Mouse (Mus musculus): ENCODE results near the gene Inava. TPM values are rescaled to one million over a fixed set of nuclear protein-coding genes. Genes with fewer than 3 reads are reported as not detected.

Gene Inava
- polyA plus RNA-seq, 1 experiment from 2014 or later, result 3.3 TPM

- Histone ChIP-seq H3K9me3 (no peaks in the 10 kb centered on the region), H3K27me3 (no peaks in the 10 kb centered on the region), H3K27ac (replicated peaks) (no peak overlapping the region), H3K4me2 (no peak overlapping the region), H3K36me3 (peaks cover 36% of the 10 kb centered on the region), H3K4me3 (no peak overlapping the region), H3K9ac (no peak overlapping the region), H3K4me1 (replicated peaks) (peaks cover 20% of the 10 kb centered on the region)
- ATAC-seq (ENCODE audit: low FRiP score, low read depth), result no peak
- WGBS, result 77% methylated on average over 2 of the region's 2 CpGs
Observed at GRCm38 (mm10) chr1:136177085-136177484, 57.0 kb downstream of the Inava start.

- Histone ChIP-seq H3K4me1 (replicated peaks) (peaks cover 20% of the 10 kb centered on the region), H3K27me3 (no peaks in the 10 kb centered on the region), H3K9me3 (no peaks in the 10 kb centered on the region), H3K4me3 (no peak overlapping the region), H3K9ac (no peak overlapping the region), H3K4me2 (no peak overlapping the region), H3K36me3 (peaks cover 50% of the 10 kb centered on the region), H3K27ac (replicated peaks) (no peak overlapping the region; the same call in 1 of the 2 replicates)
- no peak for ATAC-seq (ENCODE audit: low FRiP score, low read depth)
- 36% methylated on average over 6 of the region's 6 CpGs for WGBS
Observed at GRCm38 (mm10) chr1:136175183-136175582, 58.9 kb downstream of the Inava start.

GRCm38 (mm10) chr1:136174101-136174606, 59.9 kb downstream of the Inava start:
- no peaks in the 10 kb centered on the region for H3K9me3 ChIP-seq
- H3K36me3 ChIP-seq, result peaks cover 53% of the 10 kb centered on the region
- no peaks in the 10 kb centered on the region for H3K27me3 ChIP-seq
- no peak overlapping the region for H3K4me2 ChIP-seq
- H3K4me3 ChIP-seq, result no peak overlapping the region
- WGBS, result 14% methylated on average over 13 of the region's 13 CpGs
- ATAC-seq (ENCODE audit: low FRiP score, low read depth), result peak; percentile 16; the same call in 1 of the 2 replicates
- peak overlapping the region; percentile 7; the same call in 1 of the 2 replicates for H3K27ac ChIP-seq (replicated peaks)
- peaks cover 20% of the 10 kb centered on the region for H3K4me1 ChIP-seq (replicated peaks)
- no peak overlapping the region for H3K9ac ChIP-seq

- Histone ChIP-seq H3K36me3 (peaks cover 67% of the 10 kb centered on the region), H3K27ac (replicated peaks) (no peak overlapping the region), H3K4me1 (replicated peaks) (peaks cover 20% of the 10 kb centered on the region), H3K4me2 (no peak overlapping the region), H3K9ac (no peak overlapping the region), H3K9me3 (no peaks in the 10 kb centered on the region), H3K27me3 (no peaks in the 10 kb centered on the region), H3K4me3 (no peak overlapping the region)
- 70% methylated on average over 12 of the region's 12 CpGs for WGBS
- no peak for ATAC-seq (ENCODE audit: low FRiP score, low read depth)
Observed at GRCm38 (mm10) chr1:136172696-136173095, 61.4 kb downstream of the Inava start.

GRCm38 (mm10) chr1:136170109-136170508, 64.0 kb downstream of the Inava start:
- no peak overlapping the region for H3K4me3 ChIP-seq
- H3K27me3 ChIP-seq, result no peaks in the 10 kb centered on the region
- no peak overlapping the region for H3K4me2 ChIP-seq
- WGBS, result 14% methylated on average over 5 of the region's 5 CpGs
- peaks cover 23% of the 10 kb centered on the region for H3K4me1 ChIP-seq (replicated peaks)
- H3K36me3 ChIP-seq, result peaks cover 72% of the 10 kb centered on the region
- H3K9me3 ChIP-seq, result no peaks in the 10 kb centered on the region
- H3K9ac ChIP-seq, result no peak overlapping the region
- H3K27ac ChIP-seq (replicated peaks), result 0 out of 2 replicates have a peak overlapping the region, but pooled peaks have one; percentile 6
- ATAC-seq (ENCODE audit: low FRiP score, low read depth), result peak; percentile 82

- no peaks in the 10 kb centered on the region for H3K9me3 ChIP-seq
- H3K9ac ChIP-seq, result no peak overlapping the region
- peaks cover 80% of the 10 kb centered on the region for H3K36me3 ChIP-seq
- no peak overlapping the region for H3K4me2 ChIP-seq
- H3K4me3 ChIP-seq, result no peak overlapping the region
- no peaks in the 10 kb centered on the region for H3K27me3 ChIP-seq
- 77% methylated on average over 8 of the region's 8 CpGs for WGBS
- 0 out of 2 replicates have a peak, but pooled peaks cover 4% of the 10 kb centered on the region for H3K4me1 ChIP-seq (replicated peaks)
- no peak for ATAC-seq (ENCODE audit: low FRiP score, low read depth)
- H3K27ac ChIP-seq (replicated peaks), result no peak overlapping the region
Observed at GRCm38 (mm10) chr1:136167657-136168056, 66.4 kb downstream of the Inava start.

GRCm38 (mm10) chr1:136165436-136165835, 68.6 kb downstream of the Inava start:
- H3K4me3 ChIP-seq, result no peak overlapping the region
- no peak for ATAC-seq (ENCODE audit: low FRiP score, low read depth)
- no peaks in the 10 kb centered on the region for H3K27me3 ChIP-seq
- H3K4me2 ChIP-seq, result no peak overlapping the region
- H3K27ac ChIP-seq (replicated peaks), result no peak overlapping the region
- 31% methylated on average over 2 of the region's 2 CpGs for WGBS
- no peaks in the 10 kb centered on the region for H3K9me3 ChIP-seq
- H3K9ac ChIP-seq, result no peak overlapping the region
- peaks cover 83% of the 10 kb centered on the region for H3K36me3 ChIP-seq
- 0 out of 2 replicates have a peak, but pooled peaks cover 4% of the 10 kb centered on the region for H3K4me1 ChIP-seq (replicated peaks)

Other genes with a start within 250 kb of the Inava start
- gene Igfn1, start 227.9 kb downstream of the Inava start, polyA plus RNA-seq (2015; fragmentation: Nextera tagmentation; extraction: Ambion mirVana), result 0.05 TPM in 1 of 2 replicates, not detected in the other
- 178 and 179 TPM in 2 replicates for gene Tmem9, start 226.1 kb downstream of the Inava start, polyA plus RNA-seq (2015; fragmentation: Nextera tagmentation; extraction: Ambion mirVana)
- gene Ascl5, start 183.5 kb downstream of the Inava start, polyA plus RNA-seq (2015; fragmentation: Nextera tagmentation; extraction: Ambion mirVana), result 0.39 TPM in 1 of 2 replicates, not detected in the other
- gene Cacna1s, start 181.5 kb downstream of the Inava start, polyA plus RNA-seq (2015; fragmentation: Nextera tagmentation; extraction: Ambion mirVana), result 0.32 TPM in 1 of 2 replicates, not detected in the other
- gene Kif21b, start 102.9 kb downstream of the Inava start, polyA plus RNA-seq (2015; fragmentation: Nextera tagmentation; extraction: Ambion mirVana), result 48.9 and 50.0 TPM in 2 replicates
- not detected in 2 replicates for gene Mroh3, start 21.4 kb downstream of the Inava start, polyA plus RNA-seq (2015; fragmentation: Nextera tagmentation; extraction: Ambion mirVana)
- gene Gpr25, start 26.6 kb upstream of the Inava start, polyA plus RNA-seq (2015; fragmentation: Nextera tagmentation; extraction: Ambion mirVana), result 1.1 TPM in 2 replicates
- 26.7 and 28.9 TPM in 2 replicates for gene Camsap2, start 111.8 kb upstream of the Inava start, polyA plus RNA-seq (2015; fragmentation: Nextera tagmentation; extraction: Ambion mirVana)
- gene Ddx59, start 181.0 kb upstream of the Inava start, polyA plus RNA-seq (2015; fragmentation: Nextera tagmentation; extraction: Ambion mirVana), result 15.8 and 19.5 TPM in 2 replicates
- 1.4 TPM in 2 replicates for gene Kif14, start 232.1 kb upstream of the Inava start, polyA plus RNA-seq (2015; fragmentation: Nextera tagmentation; extraction: Ambion mirVana)

Data from hindbrain, embryonic 15.5 days (tissue).